Mouse (Mus musculus): ENCODE results near the gene Dtymk. TPM values are rescaled to one million over a fixed set of nuclear protein-coding genes. Genes with fewer than 3 reads are reported as not detected.
A peak's percentile ranks its signal among the peaks of the same experiment; 100 is the strongest.
"Not testable (repeated sequence)": the region's sequence is repeated elsewhere in the genome, so short reads cannot be mapped to it uniquely, and the experiment has no call there.

Dtymk gene
- polyA plus RNA-seq, 1 experiment from 2014 or later, result 246 TPM

DNA sequence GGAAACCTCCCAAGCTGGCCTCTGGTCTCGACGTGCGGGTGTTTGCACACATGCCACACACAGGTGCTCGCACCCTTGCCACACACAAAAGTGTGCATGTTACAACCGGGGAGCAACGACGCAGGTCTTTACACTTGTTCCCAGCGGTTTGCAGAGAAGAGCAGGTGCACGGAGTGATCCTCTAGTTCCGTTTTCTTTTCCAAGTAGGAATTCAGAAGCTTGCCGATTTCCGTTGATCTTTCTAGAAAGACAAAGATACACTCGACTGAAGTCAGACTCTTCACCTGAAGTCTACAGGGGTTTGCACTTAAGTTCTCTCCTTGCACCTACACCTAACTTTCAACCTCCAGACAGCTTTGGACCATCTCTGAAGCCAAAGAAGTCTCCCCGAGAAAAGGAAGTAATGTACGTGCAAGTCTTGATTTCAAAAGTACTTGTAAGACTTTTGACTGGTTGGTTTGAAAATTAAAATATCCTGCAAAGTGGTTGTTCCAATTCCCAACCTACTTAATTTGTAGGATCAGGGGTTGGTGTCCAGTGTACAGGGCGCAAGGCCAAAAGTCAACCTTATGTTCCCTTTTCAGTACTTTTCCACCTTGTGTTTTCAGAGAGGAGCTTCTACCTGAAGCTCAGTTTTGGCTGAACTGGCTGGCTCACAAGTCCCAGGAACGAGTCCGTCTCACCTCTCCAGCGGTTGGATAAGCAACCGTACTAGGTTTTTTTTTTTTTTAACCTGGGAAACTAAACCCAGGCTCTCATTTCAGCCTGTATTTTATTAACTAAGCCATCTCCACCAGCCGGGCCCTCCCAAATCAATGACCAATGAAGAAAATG lies 847 bp downstream of the Dtymk start:
- Histone ChIP-seq H3K4me1 (peaks cover 39% of the 10 kb centered on the region), H3K9me3 (no peaks in the 10 kb centered on the region), H3K4me2 (peak overlapping the region; percentile 72), H3K27ac (no peak overlapping the region), H3K4me3 (replicated peaks) (peak overlapping the region; percentile 75), H3K9ac (peak overlapping the region; percentile 83), H3K36me3 (replicated peaks) (peaks cover 38% of the 10 kb centered on the region), H3K27me3 (no peaks in the 10 kb centered on the region)
- 78% methylated on average over 21 of the region's 21 CpGs for WGBS
- no peak for ATAC-seq (ENCODE audit: low FRiP score)

DNA sequence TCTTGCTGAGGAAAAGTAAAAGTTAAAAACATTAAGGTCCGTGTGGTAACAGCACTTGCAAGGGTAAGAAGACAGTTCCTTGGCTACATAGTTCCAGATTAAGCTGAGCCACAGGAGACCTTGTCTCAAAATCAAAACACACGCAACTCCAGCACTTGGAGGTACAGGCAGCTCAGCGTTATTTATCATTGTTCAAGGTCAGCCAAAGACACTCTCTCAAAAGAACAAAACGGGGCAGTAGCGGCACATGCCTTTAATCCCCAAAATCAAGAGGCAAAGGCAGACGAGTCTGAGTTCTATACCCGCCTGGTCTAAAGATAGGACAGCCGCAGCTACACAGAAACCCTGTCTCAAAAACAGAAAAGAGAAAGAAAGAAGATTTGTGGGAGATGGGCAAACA lies 5.8 kb downstream of the Dtymk start:
- Histone ChIP-seq H3K27me3 (no peaks in the 10 kb centered on the region), H3K4me3 (replicated peaks) (no peak overlapping the region), H3K36me3 (replicated peaks) (peaks cover 86% of the 10 kb centered on the region), H3K9me3 (no peaks in the 10 kb centered on the region), H3K4me1 (peaks cover 4% of the 10 kb centered on the region), H3K9ac (no peak overlapping the region), H3K4me2 (no peak overlapping the region), H3K27ac (no peak overlapping the region)
- 85% methylated on average over 8 of the region's 8 CpGs for WGBS
- no peak for ATAC-seq (ENCODE audit: low FRiP score)

DNA sequence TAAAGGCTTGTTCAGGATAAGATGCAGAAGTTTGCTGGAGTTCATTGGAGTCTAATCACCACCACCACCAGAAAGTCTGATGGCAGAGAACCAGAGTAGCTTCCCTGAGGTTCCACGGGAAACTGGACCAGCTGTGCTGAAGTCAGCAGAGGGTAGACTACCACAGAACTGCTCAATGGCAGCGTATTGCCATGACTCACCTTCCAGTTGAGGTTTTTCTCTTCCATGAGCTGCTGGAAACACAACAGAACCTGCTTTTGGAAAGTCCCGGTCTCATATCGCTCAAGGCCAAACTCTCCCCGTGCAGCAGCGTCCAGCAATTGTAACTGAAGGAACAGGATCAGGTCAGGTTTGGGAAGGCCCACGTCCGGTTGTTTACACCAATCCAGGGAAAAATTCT lies 7.2 kb downstream of the Dtymk start:
- peaks cover 92% of the 10 kb centered on the region for H3K36me3 ChIP-seq (replicated peaks)
- H3K27me3 ChIP-seq, result no peaks in the 10 kb centered on the region
- WGBS, result 95% methylated on average over 8 of the region's 8 CpGs
- H3K27ac ChIP-seq, result no peak overlapping the region
- no peaks in the 10 kb centered on the region for H3K9me3 ChIP-seq
- no peaks in the 10 kb centered on the region for H3K4me1 ChIP-seq
- no peak overlapping the region for H3K4me2 ChIP-seq
- H3K9ac ChIP-seq, result no peak overlapping the region
- H3K4me3 ChIP-seq (replicated peaks), result no peak overlapping the region
- no peak for ATAC-seq (ENCODE audit: low FRiP score)

DNA sequence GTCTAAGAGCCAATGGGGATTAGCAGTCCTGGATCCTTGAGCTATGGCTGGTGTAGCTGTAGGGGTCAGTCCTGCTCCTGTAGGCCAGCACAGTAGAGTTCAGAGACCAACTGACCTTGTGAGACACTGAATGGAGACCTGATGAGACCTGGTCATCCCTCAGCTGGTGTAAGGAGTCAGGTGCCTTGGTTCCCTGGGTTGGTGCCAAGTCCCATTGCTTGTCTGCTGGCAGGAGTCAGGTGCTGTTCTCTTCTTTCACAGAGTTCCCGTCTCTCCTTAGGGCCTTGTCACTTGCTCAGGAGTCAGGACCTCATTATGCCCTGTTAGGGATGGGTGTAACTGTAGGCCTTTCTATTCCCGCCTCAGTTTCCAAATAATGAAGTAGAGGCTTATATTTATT lies 14.8 kb downstream of the Dtymk start:
- H3K36me3 ChIP-seq (replicated peaks), result peaks cover 94% of the 10 kb centered on the region

DNA sequence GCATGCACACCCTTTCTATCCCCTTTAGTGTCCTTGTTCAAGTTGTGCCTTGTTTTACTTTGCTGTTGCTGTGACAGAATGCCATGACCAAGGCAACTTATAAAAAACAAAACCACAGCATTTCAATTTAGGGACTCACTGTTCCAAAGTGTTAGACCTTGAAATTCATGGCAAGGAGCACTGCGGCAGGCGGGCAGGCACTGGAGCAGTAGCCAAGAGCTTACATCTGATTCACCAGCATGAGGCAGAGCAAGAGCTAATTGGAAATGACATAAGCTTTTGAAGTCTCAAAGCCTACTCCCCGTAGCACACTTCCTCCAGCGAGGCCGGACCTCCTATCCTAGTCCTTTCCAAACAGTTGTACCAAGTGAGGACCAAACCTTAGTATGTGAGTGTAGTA lies 25.0 kb downstream of the Dtymk start:
- Histone ChIP-seq H3K4me3 (replicated peaks) (no peak overlapping the region), H3K27ac (no peak overlapping the region), H3K4me1 (no peaks in the 10 kb centered on the region), H3K9ac (no peak overlapping the region), H3K4me2 (no peak overlapping the region), H3K36me3 (replicated peaks) (peaks cover 75% of the 10 kb centered on the region), H3K9me3 (no peaks in the 10 kb centered on the region), H3K27me3 (no peaks in the 10 kb centered on the region)
- WGBS, result 83% methylated on average over 5 of the region's 5 CpGs
- ATAC-seq (ENCODE audit: low FRiP score), result no peak

More for the DNA sequence above, 14.8 kb downstream of the Dtymk start:
- H3K4me3 ChIP-seq (replicated peaks), result no peak overlapping the region
- ATAC-seq (ENCODE audit: low FRiP score), result no peak
- 94% methylated on average over 2 of the region's 2 CpGs for WGBS
- H3K9me3 ChIP-seq, result no peaks in the 10 kb centered on the region
- H3K9ac ChIP-seq, result no peak overlapping the region
- no peaks in the 10 kb centered on the region for H3K27me3 ChIP-seq
- H3K4me1 ChIP-seq, result no peaks in the 10 kb centered on the region
- no peak overlapping the region for H3K4me2 ChIP-seq
- no peak overlapping the region for H3K27ac ChIP-seq

DNA sequence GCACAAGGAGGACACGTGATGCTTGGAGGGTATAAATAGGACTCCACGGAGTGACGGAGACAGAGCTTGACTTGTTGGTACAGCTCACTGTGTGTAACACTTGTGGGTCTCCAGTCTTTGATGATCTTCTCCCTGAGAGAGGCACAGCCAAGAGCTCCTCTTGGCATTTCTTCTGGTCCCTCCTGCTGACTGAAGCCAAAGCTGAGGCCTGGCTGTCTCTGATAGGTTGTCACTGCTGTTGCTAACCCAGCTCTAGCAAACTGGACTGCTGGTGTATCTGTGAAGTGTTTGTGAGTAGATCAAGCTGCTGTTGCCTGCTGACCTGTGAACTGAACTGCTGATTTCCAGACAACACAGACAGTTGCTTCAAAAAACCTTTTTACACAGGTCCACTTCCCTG lies 31.8 kb downstream of the Dtymk start:
- Histone ChIP-seq H3K4me1 (no peaks in the 10 kb centered on the region), H3K36me3 (replicated peaks) (peaks cover 43% of the 10 kb centered on the region)

DNA sequence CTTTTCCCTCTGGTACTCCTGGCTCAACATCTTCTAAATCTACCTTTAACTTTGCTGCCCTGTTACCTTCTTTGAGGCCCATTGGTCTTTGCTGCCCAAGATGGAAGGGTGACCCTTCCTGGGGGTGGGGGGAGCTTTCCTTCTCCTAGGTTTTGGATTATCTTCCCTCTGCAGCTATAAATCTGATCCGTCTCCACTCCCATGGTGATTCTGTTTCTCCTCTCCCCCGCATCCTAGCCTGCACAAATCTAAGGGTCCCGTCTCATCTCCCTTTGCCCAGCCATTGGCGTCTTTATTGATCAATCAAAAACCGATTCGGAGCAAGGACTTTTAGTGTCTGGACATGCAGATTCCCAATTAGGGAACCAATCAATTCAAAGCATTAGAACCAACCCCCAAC lies 34.1 kb downstream of the Dtymk start:
- H3K4me3 ChIP-seq (replicated peaks), result no peak overlapping the region
- peaks cover 26% of the 10 kb centered on the region for H3K36me3 ChIP-seq (replicated peaks)
- 95% methylated on average over 6 of the region's 6 CpGs for WGBS
- H3K9ac ChIP-seq, result no peak overlapping the region
- H3K27ac ChIP-seq, result no peak overlapping the region
- no peaks in the 10 kb centered on the region for H3K4me1 ChIP-seq
- H3K27me3 ChIP-seq, result no peaks in the 10 kb centered on the region
- ATAC-seq (ENCODE audit: low FRiP score), result no peak
- no peaks in the 10 kb centered on the region for H3K9me3 ChIP-seq
- H3K4me2 ChIP-seq, result no peak overlapping the region

More for the DNA sequence above, 31.8 kb downstream of the Dtymk start:
- no peak overlapping the region for H3K4me3 ChIP-seq (replicated peaks)
- H3K27me3 ChIP-seq, result no peaks in the 10 kb centered on the region
- no peak overlapping the region for H3K9ac ChIP-seq
- 93% methylated on average over 3 of the region's 3 CpGs for WGBS
- ATAC-seq (ENCODE audit: low FRiP score), result no peak
- H3K9me3 ChIP-seq, result no peaks in the 10 kb centered on the region
- no peak overlapping the region for H3K4me2 ChIP-seq
- no peak overlapping the region for H3K27ac ChIP-seq

DNA sequence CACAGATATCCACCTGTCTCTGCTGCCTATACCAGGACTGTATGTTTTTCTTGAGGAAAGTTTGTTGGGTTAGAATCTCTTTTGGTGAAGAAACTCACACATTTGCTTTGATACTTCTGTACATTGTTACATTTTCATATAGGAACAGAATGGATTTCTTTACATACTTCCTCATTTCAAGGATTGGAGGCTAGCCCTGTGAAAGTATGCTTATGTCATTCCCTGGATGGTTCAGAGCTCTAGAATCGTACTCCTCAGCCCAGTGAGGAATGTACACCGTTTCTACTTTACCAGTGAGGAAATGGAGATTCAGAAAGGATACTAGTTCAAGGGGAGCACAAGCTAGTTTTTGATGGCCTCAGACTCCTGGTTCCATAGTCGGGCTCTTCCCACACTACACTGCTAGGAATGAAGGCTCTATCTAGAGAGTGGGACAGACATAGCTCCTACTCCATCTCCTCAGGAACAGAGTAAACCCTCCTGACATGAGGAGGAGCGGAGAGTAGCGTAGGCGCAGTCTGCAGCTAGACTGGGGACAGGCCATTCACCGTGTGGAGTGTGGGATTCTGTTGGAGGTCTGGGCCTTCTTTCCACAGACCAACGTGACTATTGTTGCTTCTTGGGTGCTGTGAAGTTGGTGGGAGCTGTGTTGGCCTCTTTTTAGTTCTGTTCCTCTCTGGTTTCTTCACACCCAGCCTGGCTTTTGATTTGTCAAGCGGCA lies 36.7 kb downstream of the Dtymk start:
- no peak for ATAC-seq (ENCODE audit: low FRiP score)
- Histone ChIP-seq H3K27ac (no peak overlapping the region), H3K4me3 (replicated peaks) (no peak overlapping the region), H3K4me2 (no peak overlapping the region), H3K27me3 (no peaks in the 10 kb centered on the region), H3K9me3 (no peaks in the 10 kb centered on the region), H3K36me3 (replicated peaks) (peaks cover 21% of the 10 kb centered on the region), H3K4me1 (no peaks in the 10 kb centered on the region), H3K9ac (no peak overlapping the region)
- 94% methylated on average over 9 of the region's 9 CpGs for WGBS

DNA sequence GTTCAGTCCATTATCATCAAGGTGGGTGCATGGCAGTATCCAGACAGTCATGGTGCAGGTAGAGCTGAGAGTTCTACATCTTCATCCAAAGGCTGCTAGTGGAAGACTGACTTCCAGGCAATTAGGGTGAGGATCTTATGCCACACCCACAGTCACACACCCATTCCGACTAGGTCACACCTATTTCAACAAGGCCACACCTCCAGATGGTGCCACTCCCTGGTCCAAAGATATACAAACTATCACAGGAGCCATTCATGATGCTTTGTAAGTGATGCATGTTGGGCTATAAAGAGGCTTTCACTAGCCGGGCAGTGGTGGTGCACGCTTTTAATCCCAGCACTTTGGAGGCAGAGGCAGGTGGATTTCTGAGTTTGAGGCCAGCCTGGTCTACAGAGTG lies 38.2 kb downstream of the Dtymk start:
- ATAC-seq (ENCODE audit: low FRiP score); H3K9me3 ChIP-seq; H3K27ac ChIP-seq: not testable (repeated sequence)

DNA sequence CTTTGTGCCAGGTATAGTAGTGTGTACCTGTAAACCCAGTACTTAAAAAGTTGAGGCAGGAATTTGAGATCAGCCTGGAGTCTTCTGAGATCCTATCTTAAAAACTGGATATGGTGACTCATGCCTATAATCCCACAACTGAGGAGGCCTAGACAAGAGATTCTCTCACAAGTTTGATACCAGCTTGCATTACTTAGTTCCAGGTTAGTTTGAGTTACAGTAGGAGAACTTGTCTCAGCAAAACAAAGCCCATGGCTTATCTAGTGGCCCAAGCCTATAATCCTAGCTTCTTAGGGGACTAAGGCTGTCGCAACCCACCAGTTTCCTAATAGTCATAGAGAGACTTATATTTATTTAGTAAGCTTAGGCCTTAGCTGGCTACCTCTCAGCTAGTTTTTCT lies 41.7 kb downstream of the Dtymk start:
- no peak overlapping the region for H3K27ac ChIP-seq
- no peak overlapping the region for H3K4me2 ChIP-seq
- H3K4me3 ChIP-seq (replicated peaks), result no peak overlapping the region

More for the DNA sequence above, 38.2 kb downstream of the Dtymk start:
- WGBS, result 88% methylated on average over 3 of the region's 3 CpGs
- not testable (repeated sequence) for H3K36me3 ChIP-seq (replicated peaks); H3K4me2 ChIP-seq; H3K4me1 ChIP-seq; H3K4me3 ChIP-seq (replicated peaks); H3K27me3 ChIP-seq; H3K9ac ChIP-seq

DNA sequence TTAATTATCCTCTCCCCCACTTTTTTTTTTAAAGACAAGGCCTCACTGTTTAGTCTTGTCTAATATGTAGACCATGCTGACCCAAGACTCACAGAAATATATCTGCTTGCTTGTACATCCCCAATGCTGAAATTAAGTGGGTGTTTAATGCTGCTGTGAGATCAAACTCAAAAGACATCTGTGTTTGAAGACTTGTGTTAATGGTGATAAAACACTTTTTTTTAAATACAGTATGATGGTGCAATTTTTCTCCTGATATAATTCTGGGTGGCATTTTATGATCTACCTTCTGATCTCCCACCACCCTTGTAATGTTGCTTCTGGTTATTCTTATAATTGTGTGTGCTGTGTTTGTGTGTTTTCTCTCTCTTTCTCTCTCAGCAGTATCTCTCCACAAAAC lies 45.6 kb downstream of the Dtymk start:
- Histone ChIP-seq H3K27me3 (no peaks in the 10 kb centered on the region), H3K9me3 (no peaks in the 10 kb centered on the region), H3K36me3 (replicated peaks) (no peaks in the 10 kb centered on the region), H3K4me2 (peak overlapping the region; percentile 86; the same call in 1 of the 2 replicates), H3K27ac (no peak overlapping the region), H3K4me1 (peaks cover 31% of the 10 kb centered on the region), H3K9ac (no peak overlapping the region), H3K4me3 (replicated peaks) (peak overlapping the region; percentile 85)
- no peak for ATAC-seq (ENCODE audit: low FRiP score)

More for the DNA sequence above, 41.7 kb downstream of the Dtymk start:
- Histone ChIP-seq H3K27me3 (no peaks in the 10 kb centered on the region), H3K9ac (no peak overlapping the region), H3K36me3 (replicated peaks) (no peaks in the 10 kb centered on the region), H3K9me3 (no peaks in the 10 kb centered on the region), H3K4me1 (peaks cover 18% of the 10 kb centered on the region)
- WGBS, result 100% methylated on average over 1 of the region's 1 CpGs
- no peak for ATAC-seq (ENCODE audit: low FRiP score)

DNA sequence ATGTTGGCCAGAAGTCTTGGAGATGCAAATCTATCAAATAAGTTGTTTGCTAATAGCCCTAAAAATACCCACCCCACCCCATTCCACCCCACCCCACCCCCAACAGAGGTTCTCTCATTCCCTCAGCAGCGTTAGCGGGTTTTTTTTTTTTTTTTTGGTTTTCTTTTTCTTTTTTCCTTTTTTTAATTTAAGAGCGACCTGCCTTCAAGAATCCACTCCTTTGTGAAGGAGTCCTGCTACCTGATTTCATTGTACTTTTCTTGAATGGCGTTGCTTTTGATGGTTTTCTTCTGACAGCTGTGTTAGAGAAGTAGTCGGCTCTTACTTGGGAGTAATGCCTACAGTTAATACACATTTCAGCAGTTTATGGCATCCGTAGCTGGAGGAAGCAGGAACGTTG lies 46.1 kb downstream of the Dtymk start:
- no peak for ATAC-seq (ENCODE audit: low FRiP score)
- WGBS, result 32% methylated on average over 7 of the region's 7 CpGs
- 0 out of 2 replicates have a peak overlapping the region, but pooled peaks have one; percentile 90 for H3K27ac ChIP-seq
- H3K36me3 ChIP-seq (replicated peaks), result no peaks in the 10 kb centered on the region
- H3K27me3 ChIP-seq, result no peaks in the 10 kb centered on the region
- H3K9ac ChIP-seq, result peak overlapping the region; percentile 84
- H3K4me3 ChIP-seq (replicated peaks), result peak overlapping the region; percentile 85
- H3K4me2 ChIP-seq, result peak overlapping the region; percentile 86
- H3K4me1 ChIP-seq, result peaks cover 31% of the 10 kb centered on the region
- no peaks in the 10 kb centered on the region for H3K9me3 ChIP-seq

DNA sequence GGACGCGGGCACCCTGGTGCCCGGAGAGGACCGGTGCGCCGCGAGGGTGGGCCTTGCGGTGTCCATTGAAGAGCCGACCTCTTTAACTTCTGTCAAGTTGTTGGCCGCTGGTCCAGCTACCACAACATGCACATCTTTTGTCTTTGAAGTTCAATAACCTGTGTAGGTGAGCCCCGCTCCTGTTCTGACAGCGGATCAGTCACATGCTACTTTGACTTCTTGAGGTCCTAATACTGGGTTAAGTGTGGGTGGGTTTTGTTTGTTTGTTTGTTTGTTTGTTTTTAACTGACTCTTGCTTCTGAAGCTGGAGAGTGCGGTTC lies 46.5 kb downstream of the Dtymk start:
- H3K27ac ChIP-seq, result peak overlapping the region; percentile 90
- H3K27me3 ChIP-seq, result no peaks in the 10 kb centered on the region
- peak overlapping the region; percentile 86 for H3K4me2 ChIP-seq
- peaks cover 31% of the 10 kb centered on the region for H3K4me1 ChIP-seq
- peak overlapping the region; percentile 85 for H3K4me3 ChIP-seq (replicated peaks)
- ATAC-seq (ENCODE audit: low FRiP score), result no peak
- H3K36me3 ChIP-seq (replicated peaks), result peaks cover 2% of the 10 kb centered on the region
- WGBS, result under 1% methylated on average over 13 of the region's 13 CpGs
- H3K9me3 ChIP-seq, result no peaks in the 10 kb centered on the region
- peak overlapping the region; percentile 84 for H3K9ac ChIP-seq
